Mouse (Mus musculus) left cerebral cortex, postnatal 10 days (tissue): ENCODE results near the gene Ing1. TPM values are rescaled to one million over a fixed set of nuclear protein-coding genes. Genes with fewer than 3 reads are reported as not detected.

Source experiments
- DNase-seq, 2 experiments: peaks; one replicate each; pipeline ENCODE4 v3.0.0; 2021 to 2022; ENCODE audit warnings: low spot score in 2 of 2, mixed read lengths in 1 of 2; ENCODE audit errors: extremely low spot score in 1 of 2
- intact Hi-C: fragments of 180-260 bp; cut with DNase I; formaldehyde crosslinking; loops from one replicate; pipeline ENCODE4 v1.15.1; 2025
- total RNA-seq, 2 experiments: library from RNA; stranded (reverse); gene quantifications; 2 replicates each; pipeline ENCODE4 v1.2.3; 2021

Ing1 gene
- 10 to 100 TPM; 36.1 to 40.2 TPM for total RNA-seq

- intact Hi-C loops = loop anchor here (5.0 to 10.0 kb wide), 3 partner anchors 47 to 150 kb away; partner anchors contain the start of genes 1700016D06Rik and Ankrd10
- DNase-seq = peak; percentile 94 to 97
Observed at GRCm38 (mm10) chr8:11554799-11555719, at the start of gene Ing1. Gene Ing1, plus strand, starts transcription at chr8:11555571.

- intact Hi-C loops = loop anchor here (5.0 kb wide), 2 partner anchors 36 to 111 kb away; no protein-coding TSS in a partner anchor
- DNase-seq = no peak
Observed at GRCm38 (mm10) chr8:11506074-11506473, 49.3 kb upstream of the Ing1 start.

DNA sequence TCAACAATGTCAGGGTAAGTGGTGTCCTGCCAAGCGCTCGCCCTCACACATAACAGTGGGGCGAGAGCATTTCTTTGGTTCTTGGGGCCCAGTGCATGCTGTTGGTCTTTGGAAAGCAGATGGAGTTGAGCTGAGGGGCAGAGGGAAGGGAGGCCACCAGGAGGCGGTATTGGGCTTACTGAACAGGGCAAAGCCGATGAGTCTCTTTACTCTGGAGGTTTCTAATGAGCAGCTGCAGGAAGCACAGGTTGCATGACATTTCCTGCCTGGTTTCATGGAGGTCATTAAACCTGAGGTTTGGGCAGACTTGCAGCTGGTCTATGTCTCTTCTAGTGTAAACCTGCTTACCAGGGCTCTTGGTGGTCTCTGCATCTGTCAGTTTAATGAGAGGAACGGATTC, 48.6 kb upstream of the Ing1 start:
- peak in 1 of 2 experiments; percentile 63 for DNase-seq
- intact Hi-C loops = loop anchor here (5.0 kb wide), 2 partner anchors 35 to 110 kb away; no protein-coding TSS in a partner anchor

GRCm38 (mm10) chr8:11508880-11509279, 46.5 kb upstream of the Ing1 start:
- intact Hi-C loops = loop anchor here (5.0 kb wide), 2 partner anchors 33 to 108 kb away; no protein-coding TSS in a partner anchor
- DNase-seq = no peak

DNA sequence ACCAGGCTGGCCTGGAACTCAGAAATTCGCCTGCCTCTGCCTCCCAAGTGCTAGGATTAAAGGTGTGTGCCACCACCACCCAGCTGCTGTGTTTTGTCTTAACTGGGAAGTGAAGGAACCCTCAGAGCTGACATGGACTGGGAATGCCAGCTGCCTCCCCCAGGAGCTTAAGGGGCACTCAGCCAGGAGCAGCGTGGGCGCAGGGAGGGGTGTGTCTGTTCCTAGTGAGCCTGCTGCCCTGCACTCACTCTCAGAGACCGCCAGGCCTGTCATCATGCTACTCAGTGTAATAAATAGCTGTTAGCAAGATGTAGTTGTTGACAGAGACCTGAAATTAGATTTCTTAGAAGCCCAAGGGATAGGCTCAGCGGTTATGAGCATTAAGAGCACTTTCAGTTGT, 44.4 kb upstream of the Ing1 start:
- no peak for DNase-seq
- intact Hi-C loops = no loop called here

- intact Hi-C loops = no loop called here
- no peak for DNase-seq
Observed at GRCm38 (mm10) chr8:11512711-11513110, 42.7 kb upstream of the Ing1 start.

GRCm38 (mm10) chr8:11513247-11513646, 42.1 kb upstream of the Ing1 start:
- intact Hi-C loops = no loop called here
- DNase-seq = no peak

DNA sequence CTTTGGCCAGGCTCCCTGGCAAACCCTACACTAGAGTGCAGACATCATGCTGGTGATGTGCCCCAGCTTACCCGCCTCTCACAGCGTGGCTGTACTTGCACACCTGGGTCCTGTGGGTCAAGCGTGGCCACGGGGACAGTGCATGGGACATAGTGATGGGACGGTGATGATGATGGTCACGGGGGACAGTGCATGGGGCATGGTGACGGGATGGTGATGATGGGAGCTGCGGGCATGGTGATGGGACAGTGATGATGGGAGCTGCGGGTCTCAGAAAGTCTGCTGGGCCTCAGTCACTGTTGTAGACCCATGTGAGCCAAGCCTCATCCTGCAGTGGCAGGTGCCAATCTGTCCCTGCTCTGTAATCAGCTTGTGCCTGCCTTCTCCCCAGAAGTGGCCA, 39.1 kb upstream of the Ing1 start:
- DNase-seq = no peak
- intact Hi-C loops = no loop called here

- DNase-seq = no peak
- intact Hi-C loops = no loop called here
Observed at GRCm38 (mm10) chr8:11517366-11518055, 37.9 kb upstream of the Ing1 start.

- no peak for DNase-seq
- intact Hi-C loops = no loop called here
Observed at GRCm38 (mm10) chr8:11518056-11518396, 37.3 kb upstream of the Ing1 start.

GRCm38 (mm10) chr8:11518676-11519075, 36.7 kb upstream of the Ing1 start:
- intact Hi-C loops = no loop called here
- DNase-seq = no peak

DNA sequence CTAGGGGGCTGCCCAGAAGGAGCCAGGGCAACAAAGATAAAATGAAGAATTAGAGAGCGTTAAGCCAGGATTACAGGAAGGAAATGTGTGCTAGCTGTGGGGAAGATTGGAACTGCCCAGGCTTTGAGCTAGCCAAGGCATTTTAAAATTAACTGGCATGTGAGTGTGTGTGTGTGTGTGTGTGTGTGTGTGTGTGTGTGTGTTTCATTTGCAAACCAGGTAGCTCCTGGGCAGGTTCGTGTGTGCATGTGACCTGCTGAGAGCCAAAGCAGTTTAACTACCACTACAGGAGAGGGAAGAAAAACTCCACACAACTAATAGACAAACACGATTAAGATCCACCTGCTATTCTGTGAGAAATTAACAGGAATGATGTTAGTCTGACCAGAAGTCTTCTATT, 32.0 kb upstream of the Ing1 start:
- intact Hi-C loops = no loop called here
- DNase-seq = no peak

DNA sequence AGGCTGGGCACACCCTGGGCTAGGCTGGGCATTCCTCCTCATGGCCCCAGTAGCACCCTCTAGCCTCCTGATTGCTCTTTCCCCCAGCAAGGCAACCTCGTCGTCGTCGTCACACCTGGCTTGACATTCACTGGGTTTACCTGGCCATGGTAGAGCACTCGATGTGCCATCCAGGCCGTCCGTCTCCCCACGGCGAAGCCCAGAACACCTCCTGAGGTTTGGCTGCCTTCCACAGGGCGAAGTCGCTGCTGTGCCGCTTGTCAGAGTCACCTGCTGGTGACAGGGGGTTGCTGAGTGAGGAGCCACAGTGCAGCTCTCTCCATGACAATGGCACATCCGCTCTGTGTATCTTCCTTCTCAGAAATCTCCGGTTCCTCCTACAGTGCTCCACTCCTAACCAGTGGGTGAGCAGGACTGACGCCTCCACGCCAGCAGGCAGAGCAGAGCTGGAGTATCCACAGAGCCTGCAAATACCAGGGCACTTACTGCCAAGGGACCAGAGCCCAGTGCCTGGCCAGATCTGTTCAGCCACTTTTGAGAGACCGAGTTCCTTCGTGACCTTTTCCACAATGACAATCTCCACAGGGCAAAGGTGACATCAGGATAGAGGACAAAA, 25.1 kb upstream of the Ing1 start:
- DNase-seq = no peak
- intact Hi-C loops = no loop called here

DNA sequence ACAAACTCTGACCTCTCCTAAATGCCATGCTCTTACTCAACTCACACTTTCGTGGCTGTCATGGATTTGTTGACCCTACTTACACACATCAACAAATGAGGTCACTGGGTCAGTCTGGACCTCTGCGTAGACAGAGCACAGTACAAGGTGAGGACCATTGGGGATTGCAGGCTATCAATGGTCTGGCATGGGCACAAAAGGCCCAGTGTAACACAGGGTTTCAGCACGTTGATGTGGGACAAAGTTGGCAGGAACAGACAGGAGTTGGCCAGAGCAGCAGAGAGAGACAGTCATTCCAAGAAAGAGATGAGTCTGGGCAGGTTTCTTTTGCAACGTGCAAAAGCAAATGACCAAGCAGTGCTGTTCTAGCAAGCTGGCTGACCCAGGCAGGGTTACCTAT, 24.5 kb upstream of the Ing1 start:
- no peak for DNase-seq
- intact Hi-C loops = no loop called here

DNA sequence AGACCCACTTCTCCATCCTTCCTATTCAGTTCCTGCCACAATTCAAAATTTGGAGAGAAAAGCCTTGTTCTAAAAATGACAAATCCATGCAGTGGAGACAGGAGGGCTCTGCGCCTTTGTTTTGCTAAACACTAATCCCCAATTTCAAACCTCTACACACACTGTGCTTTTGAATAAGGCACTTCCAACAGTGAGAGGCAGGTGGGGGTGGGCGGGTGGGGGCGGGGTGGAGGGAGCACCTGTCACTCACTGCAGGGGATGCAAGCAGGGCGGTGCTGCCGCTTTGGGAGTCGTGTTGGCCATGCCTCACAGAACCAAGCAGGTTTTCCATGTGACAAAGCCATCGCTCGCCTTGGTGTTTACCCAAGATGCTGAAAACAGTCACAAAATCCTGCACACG, 20.9 kb upstream of the Ing1 start:
- DNase-seq = no peak
- intact Hi-C loops = no loop called here

DNA sequence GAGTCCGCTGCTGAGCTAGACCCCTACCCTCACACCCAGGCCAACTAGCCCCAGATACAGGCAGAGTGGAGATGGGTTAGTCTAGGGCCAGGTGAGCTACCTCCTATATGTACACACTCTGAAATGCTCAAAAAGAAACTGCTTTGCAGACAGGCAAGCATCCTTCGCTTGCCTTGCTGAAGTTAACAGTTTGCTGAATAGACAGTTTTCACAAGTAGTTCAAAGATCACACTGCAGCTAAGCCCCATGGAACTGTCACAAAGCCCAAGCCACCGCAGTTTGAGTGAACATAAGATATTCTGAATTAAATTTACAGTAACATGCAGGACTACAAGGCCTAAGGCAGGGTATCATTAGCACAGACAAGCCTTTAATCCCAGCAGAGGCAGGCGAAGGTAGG, 16.3 kb upstream of the Ing1 start:
- intact Hi-C loops = no loop called here
- DNase-seq = no peak

GRCm38 (mm10) chr8:11540182-11540581, 15.2 kb upstream of the Ing1 start:
- DNase-seq = no peak
- intact Hi-C loops = loop anchor here (5.0 kb wide), 1 partner anchor 33 kb away; no protein-coding TSS in a partner anchor

GRCm38 (mm10) chr8:11542031-11542430, 13.3 kb upstream of the Ing1 start:
- intact Hi-C loops = loop anchor here (5.0 kb wide), 1 partner anchor 35 kb away; no protein-coding TSS in a partner anchor
- DNase-seq = no peak

- intact Hi-C loops = loop anchor here (5.0 kb wide), 1 partner anchor 36 kb away; no protein-coding TSS in a partner anchor
Observed at GRCm38 (mm10) chr8:11542866-11543265, 12.5 kb upstream of the Ing1 start.

More at GRCm38 (mm10) chr8:11542866-11543265, 12.5 kb upstream of the Ing1 start:
- DNase-seq = no peak
